10 mouse cellular contexts compared by ENCODE assay signal in the genomic region with DNA sequence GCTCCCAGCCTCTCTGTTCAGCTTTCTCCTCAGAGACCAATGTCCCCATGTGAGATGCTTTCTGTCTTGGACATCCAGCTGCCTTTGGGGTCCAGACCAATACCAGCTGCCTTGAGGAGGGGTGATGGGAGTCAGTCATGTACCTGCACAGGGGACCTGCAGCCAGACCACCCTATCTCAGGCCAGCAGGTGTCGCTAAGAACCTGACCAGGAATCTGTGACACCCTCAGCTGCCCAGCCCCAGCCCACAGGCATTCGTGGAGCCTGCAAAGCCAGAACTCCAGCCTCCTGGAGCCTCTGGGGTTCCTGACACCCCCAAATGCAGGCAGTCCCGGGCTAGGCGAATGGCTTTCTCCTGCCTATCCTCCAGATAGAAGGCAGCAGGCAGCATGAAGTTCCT. TPM values are rescaled to one million over a fixed set of nuclear protein-coding genes. Genes with fewer than 3 reads are reported as not detected.
DNase-seq lines count a peak whose midpoint lies in the region; ATAC-seq and TF ChIP-seq lines count a peak whose summit lies in the region.
"Had no signal": no experiment of that assay in that cellular context is flagged by ENCODE, and none has a peak within 500 bp of the region (broad histone marks: within the 10 kb centered on the region; RNA-seq: fewer than 3 reads in every experiment).

No protein-coding gene starts in this region.

- no peak overlapping the region for H3K4me2 ChIP-seq in limb, embryonic 11.5 days (ENCODE audit: low read depth, severe bottlenecking)
- no peak overlapping the region for H3K4me2 ChIP-seq in liver, embryonic 16.5 days (ENCODE audit: low read depth, low read length)
- H3K4me2 ChIP-seq: limb, embryonic 13.5 days had no signal

- peak; percentile 90 for TF ChIP-seq CTCF in ES-Bruce4 (IDR thresholded peaks at IDR 0.05; ENCODE audit: low read depth, low read length)
- TF ChIP-seq CTCF in bone marrow, adult 2 months (IDR thresholded peaks at IDR 0.05; ENCODE audit: control insufficient read depth, insufficient read depth, low read length): peak; percentile 43

- no peak overlapping the region for H3K4me3 ChIP-seq in limb, embryonic 11.5 days (ENCODE audit: low read depth, low read length)
- H3K4me3 ChIP-seq in limb, embryonic 10.5 days: no peak overlapping the region
- no peak overlapping the region for H3K4me3 ChIP-seq in ES-Bruce4 (ENCODE audit: low read depth, low read length)
- no peak overlapping the region for H3K4me3 ChIP-seq in bone marrow, adult 2 months (replicated peaks; ENCODE audit: control insufficient read depth, low read depth, low read length)
- no peak overlapping the region for H3K4me3 ChIP-seq in liver, embryonic 16.5 days (ENCODE audit: low read depth, low read length)
- H3K4me3 ChIP-seq: limb, embryonic 13.5 days had no signal

- DNase-seq in limb, embryonic 11.5 days (ENCODE audit: low spot score): peak; percentile 66
- DNase-seq in limb, embryonic 10.5 days (ENCODE audit: low spot score): no peak
- DNase-seq in left cerebral cortex, postnatal 14 days (ENCODE audit: low spot score in 2 of 2): no peak
- no peak for DNase-seq in cerebellum, adult 9-11 months

- H3K9ac ChIP-seq in limb, embryonic 11.5 days (ENCODE audit: low read length): no peak overlapping the region
- H3K9ac ChIP-seq in ES-Bruce4 (ENCODE audit: low read depth, poor library complexity, severe bottlenecking): no peak overlapping the region
- H3K9ac ChIP-seq in liver, embryonic 16.5 days (ENCODE audit: low read depth, low read length): no peak overlapping the region
- H3K9ac ChIP-seq: limb, embryonic 13.5 days had no signal

- no peak for ATAC-seq in limb, embryonic 11.5 days (ENCODE audit: insufficient number of reproducible peaks, low FRiP score, low TSS enrichment, low read depth)
- ATAC-seq in liver, embryonic 16.5 days (ENCODE audit: low read depth): 0 out of 2 replicates have a peak, but pooled peaks have one; percentile 24
- ATAC-seq: hindbrain, embryonic 16.5 days had no signal

- no peaks in the 10 kb centered on the region for H3K27me3 ChIP-seq in limb, embryonic 11.5 days (ENCODE audit: control insufficient read depth, insufficient read depth, low read length)
- H3K27me3 ChIP-seq in limb, embryonic 10.5 days (ENCODE audit: low read depth, poor library complexity, severe bottlenecking): no peaks in the 10 kb centered on the region
- no peaks in the 10 kb centered on the region for H3K27me3 ChIP-seq in ES-Bruce4 (ENCODE audit: control insufficient read depth, insufficient read depth, low read length, poor library complexity, severe bottlenecking)
- 0 out of 2 replicates have a peak, but pooled peaks cover 2% of the 10 kb centered on the region for H3K27me3 ChIP-seq in liver, embryonic 16.5 days (ENCODE audit: control insufficient read depth, insufficient read depth, low read depth, low read length)
- H3K27me3 ChIP-seq: limb, embryonic 13.5 days had no signal

- TF ChIP-seq EP300 in ES-Bruce4 (IDR thresholded peaks at IDR 0.05; ENCODE audit: insufficient read depth, low read depth, low read length): no peak

- TF ChIP-seq POLR2A in ES-Bruce4 (IDR thresholded peaks at IDR 0.05; ENCODE audit: insufficient read depth, low read length): no peak
- TF ChIP-seq POLR2A in bone marrow, adult 2 months (IDR thresholded peaks at IDR 0.05; ENCODE audit: borderline replicate concordance, control insufficient read depth, low read depth, low read length): no peak

- no peaks in the 10 kb centered on the region for H3K36me3 ChIP-seq in limb, embryonic 11.5 days (ENCODE audit: control insufficient read depth, insufficient read depth, low read length)
- no peaks in the 10 kb centered on the region for H3K36me3 ChIP-seq in limb, embryonic 10.5 days
- no peaks in the 10 kb centered on the region for H3K36me3 ChIP-seq in ES-Bruce4 (ENCODE audit: control insufficient read depth, insufficient read depth, low read length, poor library complexity, severe bottlenecking)
- H3K36me3 ChIP-seq in liver, embryonic 16.5 days (ENCODE audit: control insufficient read depth, insufficient read depth): no peaks in the 10 kb centered on the region
- H3K36me3 ChIP-seq: limb, embryonic 13.5 days had no signal

- 21% methylated on average over 4 of the region's 4 CpGs for WGBS in limb, embryonic 11.5 days
- WGBS in limb, embryonic 10.5 days: 17% methylated on average over 4 of the region's 4 CpGs
- 32% methylated on average over 4 of the region's 4 CpGs for WGBS in bone marrow, adult 2 months
- 16% methylated on average over 4 of the region's 4 CpGs for WGBS in liver, embryonic 16.5 days (ENCODE audit: insufficient replicate concordance)

- intact Hi-C loops in left cerebral cortex, postnatal 14 days (cut with DNase I): no loop called here

- 0 out of 2 replicates have a peak, but pooled peaks cover 2% of the 10 kb centered on the region for H3K4me1 ChIP-seq in limb, embryonic 11.5 days (ENCODE audit: control insufficient read depth, insufficient read depth, low read length)
- H3K4me1 ChIP-seq in limb, embryonic 10.5 days: peaks cover 36% of the 10 kb centered on the region
- H3K4me1 ChIP-seq in ES-Bruce4 (ENCODE audit: control insufficient read depth, insufficient read depth, low read length): peaks cover 4% of the 10 kb centered on the region
- no peaks in the 10 kb centered on the region for H3K4me1 ChIP-seq in bone marrow, adult 2 months (ENCODE audit: control insufficient read depth, insufficient read depth, low read length)
- H3K4me1 ChIP-seq in liver, embryonic 16.5 days (ENCODE audit: control insufficient read depth, low read depth, low read length): no peaks in the 10 kb centered on the region

- H3K9me3 ChIP-seq in limb, embryonic 11.5 days (ENCODE audit: control insufficient read depth, low read length): no peaks in the 10 kb centered on the region
- H3K9me3 ChIP-seq in limb, embryonic 10.5 days (replicated peaks): no peaks in the 10 kb centered on the region
- no peaks in the 10 kb centered on the region for H3K9me3 ChIP-seq in ES-Bruce4 (replicated peaks; ENCODE audit: control insufficient read depth, insufficient read depth, low read length, poor library complexity, severe bottlenecking)
- H3K9me3 ChIP-seq in liver, embryonic 16.5 days (replicated peaks; ENCODE audit: control insufficient read depth, low read length): no peaks in the 10 kb centered on the region
- H3K9me3 ChIP-seq: limb, embryonic 13.5 days had no signal

- no peak overlapping the region for H3K27ac ChIP-seq in limb, embryonic 11.5 days (replicated peaks; ENCODE audit: low read depth, low read length)
- H3K27ac ChIP-seq in limb, embryonic 10.5 days: no peak overlapping the region
- H3K27ac ChIP-seq in ES-Bruce4 (ENCODE audit: insufficient read depth, low read length): no peak overlapping the region
- H3K27ac ChIP-seq in bone marrow, adult 2 months (ENCODE audit: control insufficient read depth, insufficient read depth, low read depth, low read length, poor library complexity): no peak overlapping the region
- no peak overlapping the region for H3K27ac ChIP-seq in liver, embryonic 16.5 days (ENCODE audit: low read length)

RNA-seq across cellular contexts. Expression of gene Madcam1, which starts 5.5 kb away (rescaled TPM):
- 5.6 and 5.9 TPM in 2 replicates for polyA plus RNA-seq in limb, embryonic 11.5 days (2014; fragmentation: Nextera tagmentation; extraction: Ambion mirVana)
- polyA plus RNA-seq in limb, embryonic 10.5 days (2016; fragmentation: Nextera tagmentation; extraction: Ambion mirVana): 3.7 and 6.4 TPM in 2 replicates
- 1.9 and 2.6 TPM in 2 replicates for polyA plus RNA-seq in ES-Bruce4 (2011; ENCODE audit: insufficient read depth, insufficient read length, low read depth, missing spikeins)
- polyA plus RNA-seq in bone marrow, adult 2 months (2011; ENCODE audit: insufficient read depth, insufficient read length, low replicate concordance, missing spikeins): not detected in 2 replicates
- polyA plus RNA-seq in liver, embryonic 16.5 days (2015; fragmentation: Nextera tagmentation; extraction: Ambion mirVana): 0.16 and 0.24 TPM in 2 replicates
- total RNA-seq in left cerebral cortex, postnatal 14 days (2021): under 1 TPM in 1 of 2 experiments, not detected in 1; 0.23 TPM
- total RNA-seq: gastrocnemius, adult 18-20 months had no signal

RNA-seq across cellular contexts. Expression of gene Tpgs1, which starts 10.3 kb away (rescaled TPM):
- polyA plus RNA-seq in limb, embryonic 11.5 days (2014; fragmentation: Nextera tagmentation; extraction: Ambion mirVana): 67.2 and 70.9 TPM in 2 replicates
- polyA plus RNA-seq in limb, embryonic 10.5 days (2016; fragmentation: Nextera tagmentation; extraction: Ambion mirVana): 68.0 and 73.0 TPM in 2 replicates
- 11.3 and 14.5 TPM in 2 replicates for polyA plus RNA-seq in ES-Bruce4 (2011; ENCODE audit: insufficient read depth, insufficient read length, low read depth, missing spikeins)
- 4.9 and 12.2 TPM in 2 replicates for polyA plus RNA-seq in bone marrow, adult 2 months (2011; ENCODE audit: insufficient read depth, insufficient read length, low replicate concordance, missing spikeins)
- 19.3 and 19.4 TPM in 2 replicates for polyA plus RNA-seq in liver, embryonic 16.5 days (2015; fragmentation: Nextera tagmentation; extraction: Ambion mirVana)
- total RNA-seq in left cerebral cortex, postnatal 14 days (2021): 10 to 100 TPM; 71.9 to 77.9 TPM

RNA-seq across cellular contexts. Expression of gene Odf3l2, which starts 13.3 kb away (rescaled TPM):
- polyA plus RNA-seq in limb, embryonic 11.5 days (2014; fragmentation: Nextera tagmentation; extraction: Ambion mirVana): not detected in 2 replicates
- not detected in 2 replicates for polyA plus RNA-seq in limb, embryonic 10.5 days (2016; fragmentation: Nextera tagmentation; extraction: Ambion mirVana)
- polyA plus RNA-seq in ES-Bruce4 (2011; ENCODE audit: insufficient read depth, insufficient read length, low read depth, missing spikeins): not detected in 2 replicates
- not detected in 2 replicates for polyA plus RNA-seq in bone marrow, adult 2 months (2011; ENCODE audit: insufficient read depth, insufficient read length, low replicate concordance, missing spikeins)
- not detected in 2 replicates for polyA plus RNA-seq in liver, embryonic 16.5 days (2015; fragmentation: Nextera tagmentation; extraction: Ambion mirVana)
- under 1 TPM; 0.46 to 0.63 TPM for total RNA-seq in left cerebral cortex, postnatal 14 days (2021)
- polyA plus RNA-seq: limb, embryonic 13.5 days had no signal

RNA-seq across cellular contexts. Expression of gene Shc2, which starts 21.1 kb away (rescaled TPM):
- polyA plus RNA-seq in limb, embryonic 11.5 days (2014; fragmentation: Nextera tagmentation; extraction: Ambion mirVana): 4.8 and 6.5 TPM in 2 replicates
- 7.8 and 8.6 TPM in 2 replicates for polyA plus RNA-seq in limb, embryonic 10.5 days (2016; fragmentation: Nextera tagmentation; extraction: Ambion mirVana)
- 4.6 and 4.7 TPM in 2 replicates for polyA plus RNA-seq in ES-Bruce4 (2011; ENCODE audit: insufficient read depth, insufficient read length, low read depth, missing spikeins)
- polyA plus RNA-seq in bone marrow, adult 2 months (2011; ENCODE audit: insufficient read depth, insufficient read length, low replicate concordance, missing spikeins): 1.1 and 2.1 TPM in 2 replicates
- 0.06 and 0.08 TPM in 2 replicates for polyA plus RNA-seq in liver, embryonic 16.5 days (2015; fragmentation: Nextera tagmentation; extraction: Ambion mirVana)
- total RNA-seq in left cerebral cortex, postnatal 14 days (2021): 10 to 100 TPM; 49.8 to 50.3 TPM

RNA-seq across cellular contexts. Expression of gene Cdc34, which starts 23.2 kb away (rescaled TPM):
- 171 and 175 TPM in 2 replicates for polyA plus RNA-seq in limb, embryonic 11.5 days (2014; fragmentation: Nextera tagmentation; extraction: Ambion mirVana)
- polyA plus RNA-seq in limb, embryonic 10.5 days (2016; fragmentation: Nextera tagmentation; extraction: Ambion mirVana): 209 and 259 TPM in 2 replicates
- polyA plus RNA-seq in ES-Bruce4 (2011; ENCODE audit: insufficient read depth, insufficient read length, low read depth, missing spikeins): 299 and 319 TPM in 2 replicates
- polyA plus RNA-seq in bone marrow, adult 2 months (2011; ENCODE audit: insufficient read depth, insufficient read length, low replicate concordance, missing spikeins): 82.1 and 98.6 TPM in 2 replicates
- 80.5 and 81.5 TPM in 2 replicates for polyA plus RNA-seq in liver, embryonic 16.5 days (2015; fragmentation: Nextera tagmentation; extraction: Ambion mirVana)
- 10 to 100 TPM; 64.2 to 70.3 TPM for total RNA-seq in left cerebral cortex, postnatal 14 days (2021)
